Mouse (Mus musculus) midbrain, embryonic 16.5 days (tissue): ENCODE measurements around the gene Calm2. TPM values are rescaled to one million over a fixed set of nuclear protein-coding genes. Genes with fewer than 3 reads are reported as not detected.
A peak's percentile ranks its signal among the peaks of the same experiment; 100 is the strongest.

ENCODE experiments used
- ATAC-seq: fragments of 200-750 bp; cut with Nextera tagmentation; 2 replicates; pipeline ENCODE4 v1.8.0; 2017; ENCODE audit warnings: moderate TSS enrichment
- H3K27ac ChIP-seq: fragments of 300-500 bp; sonication (generic); 2 replicates; pipeline ENCODE4 v1.5.1; 2014; ENCODE audit warnings: mild to moderate bottlenecking, low read length, mixed read lengths
- H3K27me3 ChIP-seq: fragments of 300-500 bp; sonication (generic); 2 replicates; pipeline ENCODE4 v1.6.1; 2014; ENCODE audit warnings: low read depth, low read length, mixed read lengths; ENCODE audit not compliant: control insufficient read depth, insufficient read depth
- H3K36me3 ChIP-seq: fragments of 300-500 bp; sonication (generic); 2 replicates; pipeline ENCODE4 v1.6.1; 2014; ENCODE audit warnings: mild to moderate bottlenecking, low read length, moderate library complexity, mixed read lengths; ENCODE audit not compliant: control insufficient read depth, insufficient read depth
- H3K4me1 ChIP-seq: fragments of 300-500 bp; sonication (generic); 2 replicates; pipeline ENCODE4 v1.6.1; 2014; ENCODE audit warnings: mild to moderate bottlenecking, low read length, mixed read lengths; ENCODE audit not compliant: control insufficient read depth, insufficient read depth
- H3K4me2 ChIP-seq: fragments of 300-500 bp; sonication (generic); 2 replicates; pipeline ENCODE4 v1.6.1; 2014; ENCODE audit warnings: mild to moderate bottlenecking, low read length, mixed read lengths
- H3K4me3 ChIP-seq: fragments of 300-500 bp; sonication (generic); 2 replicates; pipeline ENCODE4 v1.5.1; 2014; ENCODE audit warnings: low read depth, mild to moderate bottlenecking, low read length, moderate library complexity, mixed read lengths
- H3K9ac ChIP-seq: fragments of 300-500 bp; sonication (generic); 2 replicates; pipeline ENCODE4 v1.6.1; 2014; ENCODE audit warnings: low read depth, low read length, mixed read lengths
- H3K9me3 ChIP-seq: fragments of 300-500 bp; sonication (generic); replicated peaks from 2 replicates; pipeline ENCODE4 v1.6.1; 2014; ENCODE audit warnings: mild to moderate bottlenecking, low read length, mixed read lengths; ENCODE audit not compliant: control insufficient read depth, poor library complexity, severe bottlenecking
- whole genome bisulfite sequencing: fragments of 180-500 bp; shearing (Covaris S2); extraction: QIAGEN DNeasy Blood & Tissue Kit; methylation state at CpG from one replicate; pipeline ENCODE4 v1.1.7; 2014; 5-methylcytosine and 5-hydroxymethylcytosine counted together
- polyA plus RNA-seq: library from polyadenylated mRNA; unstranded; fragments of >200 nt; fragmentation: Nextera tagmentation; extraction: Ambion mirVana; gene quantifications from 2 replicates; pipeline ENCODE4 v1.2.1, GENCODE M21; 2015

The Calm2 gene
- polyA plus RNA-seq, 1 experiment from 2014 or later: 2,642 TPM

DNA sequence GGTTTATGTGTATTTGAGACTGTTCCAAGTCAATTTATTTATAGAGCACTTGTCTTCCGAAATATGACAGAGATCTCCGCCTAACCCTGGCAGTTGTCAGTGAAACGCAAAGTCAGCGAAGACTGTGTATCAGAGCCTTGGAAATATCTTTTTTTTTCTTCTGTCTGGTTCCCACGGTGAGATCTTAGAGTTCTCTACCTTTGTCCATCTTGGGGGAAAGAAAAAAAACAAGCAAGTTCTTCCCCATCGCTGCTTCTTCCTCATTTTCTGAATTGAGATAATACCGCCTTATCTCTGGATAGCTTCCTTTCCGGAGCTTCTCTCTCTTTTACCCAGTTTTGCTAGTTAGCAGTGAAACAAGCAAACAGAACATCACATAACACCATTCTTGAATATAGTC lies 2.1 kb upstream of the Calm2 start:
- H3K27ac ChIP-seq: no peak overlapping the region
- no peak overlapping the region for H3K9ac ChIP-seq
- no peak for ATAC-seq
- H3K4me3 ChIP-seq: no peak overlapping the region
- 90% methylated on average over 8 of the region's 8 CpGs for WGBS
- H3K36me3 ChIP-seq: no peaks in the 10 kb centered on the region
- peaks cover 18% of the 10 kb centered on the region for H3K4me1 ChIP-seq
- no peak overlapping the region for H3K4me2 ChIP-seq
- H3K27me3 ChIP-seq: no peaks in the 10 kb centered on the region
- H3K9me3 ChIP-seq: no peaks in the 10 kb centered on the region

DNA sequence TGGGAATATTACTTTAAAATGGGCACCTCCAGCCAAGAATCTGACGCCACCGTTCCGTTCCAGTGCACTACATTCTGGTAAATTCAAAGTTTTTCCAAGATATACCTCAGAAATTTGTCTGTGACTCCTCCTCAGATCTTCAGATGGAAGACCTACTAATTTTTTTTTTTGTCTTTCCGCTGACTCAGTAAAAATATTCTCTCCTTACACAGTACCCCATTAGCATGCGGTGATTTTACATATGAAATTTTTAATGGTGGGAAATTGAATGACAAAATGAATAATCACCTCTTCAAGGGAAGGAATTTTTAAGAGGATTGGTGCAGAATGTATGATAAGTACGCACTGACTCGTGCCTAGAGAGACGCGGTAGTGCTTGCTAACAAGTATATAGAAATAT lies 1.6 kb upstream of the Calm2 start:
- Histone ChIP-seq H3K9me3 (no peaks in the 10 kb centered on the region), H3K27me3 (no peaks in the 10 kb centered on the region), H3K4me2 (no peak overlapping the region), H3K27ac (peak overlapping the region; percentile 99), H3K4me3 (no peak overlapping the region), H3K9ac (no peak overlapping the region), H3K4me1 (peaks cover 24% of the 10 kb centered on the region), H3K36me3 (no peaks in the 10 kb centered on the region)
- no peak for ATAC-seq
- 83% methylated on average over 9 of the region's 9 CpGs for WGBS

DNA sequence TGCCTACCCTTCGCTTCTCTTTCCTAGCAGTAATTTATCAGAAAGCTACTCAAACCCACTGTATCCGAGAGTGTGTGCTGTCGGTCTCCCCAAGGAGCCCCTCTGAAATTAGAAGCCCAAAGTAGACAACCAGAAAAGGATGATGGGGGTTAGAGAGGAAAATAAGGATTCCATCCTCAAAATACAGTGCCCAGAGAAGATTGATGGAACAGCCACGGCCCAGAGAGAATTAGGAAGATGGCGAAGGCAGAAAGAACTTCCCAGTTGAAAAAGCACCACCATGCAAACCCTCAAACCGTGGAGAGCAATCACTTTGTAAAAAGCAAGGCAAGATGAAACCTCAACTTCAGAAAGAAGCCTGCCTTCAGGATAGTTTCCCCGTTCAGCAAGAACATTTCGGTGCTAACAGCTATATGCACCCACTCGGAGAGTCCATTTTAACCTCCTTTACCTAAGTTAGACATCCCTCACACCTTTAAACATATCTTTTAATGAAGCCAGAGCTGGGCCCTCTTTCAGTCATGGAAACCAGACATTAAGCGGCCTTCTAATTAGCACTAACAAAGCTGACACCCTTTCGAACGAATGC lies 971 bp upstream of the Calm2 start:
- H3K27me3 ChIP-seq: no peaks in the 10 kb centered on the region
- H3K4me2 ChIP-seq: peak overlapping the region; percentile 72
- ATAC-seq: no peak
- 38% methylated on average over 12 of the region's 12 CpGs for WGBS
- H3K36me3 ChIP-seq: no peaks in the 10 kb centered on the region
- peak overlapping the region; percentile 97 for H3K4me3 ChIP-seq
- peaks cover 30% of the 10 kb centered on the region for H3K4me1 ChIP-seq
- H3K9ac ChIP-seq: peak overlapping the region; percentile 99
- H3K9me3 ChIP-seq: no peaks in the 10 kb centered on the region
- peak overlapping the region; percentile 99 for H3K27ac ChIP-seq

DNA sequence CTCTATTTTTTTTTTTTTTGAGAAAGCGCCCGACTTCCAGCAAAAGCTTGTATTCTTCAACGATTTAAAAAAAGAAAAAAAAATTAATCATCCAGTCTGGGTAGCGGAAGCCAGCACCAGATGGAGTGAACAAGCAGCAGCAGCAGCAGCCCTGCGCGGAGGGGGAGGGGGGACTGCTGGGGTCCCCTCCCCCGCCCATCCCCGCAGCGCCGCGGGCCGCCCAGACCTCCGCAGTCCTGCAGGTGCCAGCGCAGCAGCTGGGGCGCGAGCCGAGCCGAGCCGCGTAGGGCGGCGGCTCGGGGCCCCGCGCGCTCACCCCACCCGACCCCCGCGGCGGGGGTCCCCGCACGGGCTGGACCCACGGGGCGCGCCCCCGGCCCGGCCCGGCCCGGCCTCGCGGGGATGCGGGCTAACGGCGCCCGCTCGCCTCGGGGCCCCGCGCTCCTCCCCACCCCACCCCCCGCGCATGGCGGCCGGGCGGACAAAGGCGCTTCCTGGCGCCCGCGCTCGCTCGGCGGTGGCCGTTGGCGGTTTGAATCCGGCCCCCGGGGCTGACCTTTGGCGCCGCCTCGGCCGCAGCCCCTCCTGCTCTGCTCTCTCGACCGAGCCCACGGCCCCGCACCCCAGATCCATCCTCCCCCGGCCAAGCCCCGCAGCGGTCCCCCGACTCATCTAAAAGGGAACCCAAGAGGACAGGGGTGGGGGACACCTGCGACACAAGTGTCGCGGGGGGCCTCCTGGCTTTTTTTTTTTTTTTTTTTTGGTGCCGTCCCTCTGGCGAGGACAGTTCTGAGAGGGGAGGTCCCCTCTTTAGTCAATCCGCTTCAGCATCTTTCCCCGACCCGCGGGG lies 593 bp downstream of the Calm2 start:
- H3K27ac ChIP-seq: peak overlapping the region; percentile 99
- no peaks in the 10 kb centered on the region for H3K27me3 ChIP-seq
- peak overlapping the region; percentile 86 for H3K4me2 ChIP-seq
- peak overlapping the region; percentile 97 for H3K4me3 ChIP-seq
- no peaks in the 10 kb centered on the region for H3K36me3 ChIP-seq
- peak overlapping the region; percentile 99 for H3K9ac ChIP-seq
- no peaks in the 10 kb centered on the region for H3K9me3 ChIP-seq
- ATAC-seq: peak; percentile 52
- 1% methylated on average over 31 of the region's 86 CpGs for WGBS
- H3K4me1 ChIP-seq: peaks cover 44% of the 10 kb centered on the region

DNA sequence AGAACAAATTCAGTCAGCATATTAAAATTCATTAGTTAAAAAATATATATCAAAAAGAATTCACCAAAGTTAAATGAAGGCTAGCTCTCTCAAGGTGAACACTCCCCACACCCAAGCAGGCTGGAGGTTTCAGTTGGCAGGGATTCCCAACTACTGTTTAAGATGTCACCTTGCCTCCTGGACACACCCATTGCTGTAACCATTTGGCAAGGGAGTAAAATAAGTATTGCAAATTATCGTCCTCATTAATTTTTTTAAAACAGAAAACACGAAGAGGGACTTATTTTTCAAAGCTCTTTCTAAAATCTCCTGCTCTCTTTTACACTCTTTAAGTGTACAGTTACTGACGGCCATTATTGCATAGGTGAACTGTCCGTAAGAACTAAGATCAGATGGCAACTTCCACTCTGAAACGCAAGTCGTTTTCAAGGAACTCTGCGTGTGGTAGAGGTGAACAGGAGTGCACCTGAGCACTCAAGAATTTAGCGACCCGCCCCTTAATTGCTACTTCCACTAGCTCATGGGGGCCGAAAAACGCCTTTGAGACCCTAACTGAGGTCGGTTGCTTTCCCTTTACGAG lies 1.3 kb downstream of the Calm2 start:
- H3K27me3 ChIP-seq: no peaks in the 10 kb centered on the region
- no peaks in the 10 kb centered on the region for H3K36me3 ChIP-seq
- peak overlapping the region; percentile 99 for H3K9ac ChIP-seq
- H3K4me1 ChIP-seq: peaks cover 47% of the 10 kb centered on the region
- under 1% methylated on average over 13 of the region's 13 CpGs for WGBS
- no peak for ATAC-seq
- H3K27ac ChIP-seq: peak overlapping the region; percentile 99
- peak overlapping the region; percentile 86 for H3K4me2 ChIP-seq
- no peaks in the 10 kb centered on the region for H3K9me3 ChIP-seq
- peak overlapping the region; percentile 97 for H3K4me3 ChIP-seq

DNA sequence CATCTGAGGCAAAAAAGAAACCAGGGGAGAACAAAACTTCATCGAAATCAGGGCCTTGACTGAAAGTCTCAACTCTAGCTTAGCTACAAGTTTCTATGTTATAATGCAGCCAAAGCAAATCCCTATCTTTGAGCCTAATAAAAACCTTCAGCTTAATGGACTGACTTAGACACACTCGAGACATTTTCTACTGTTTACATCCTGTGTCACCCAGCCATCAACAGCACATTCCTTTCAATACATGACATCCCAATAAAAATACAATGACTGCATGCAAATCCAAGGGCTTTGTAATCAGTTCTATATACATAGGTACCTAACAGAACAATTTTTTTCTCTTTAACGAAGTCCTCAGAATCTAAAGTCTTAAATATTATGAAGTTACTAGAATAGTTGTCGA lies 2.0 kb downstream of the Calm2 start:
- Histone ChIP-seq H3K9me3 (no peaks in the 10 kb centered on the region), H3K4me2 (peak overlapping the region; percentile 85), H3K4me3 (peak overlapping the region; percentile 41), H3K9ac (0 out of 2 replicates have a peak overlapping the region, but pooled peaks have one; percentile 30), H3K4me1 (peaks cover 52% of the 10 kb centered on the region), H3K27me3 (no peaks in the 10 kb centered on the region), H3K27ac (no peak overlapping the region), H3K36me3 (no peaks in the 10 kb centered on the region)
- ATAC-seq: no peak
- WGBS: 43% methylated on average over 4 of the region's 4 CpGs

DNA sequence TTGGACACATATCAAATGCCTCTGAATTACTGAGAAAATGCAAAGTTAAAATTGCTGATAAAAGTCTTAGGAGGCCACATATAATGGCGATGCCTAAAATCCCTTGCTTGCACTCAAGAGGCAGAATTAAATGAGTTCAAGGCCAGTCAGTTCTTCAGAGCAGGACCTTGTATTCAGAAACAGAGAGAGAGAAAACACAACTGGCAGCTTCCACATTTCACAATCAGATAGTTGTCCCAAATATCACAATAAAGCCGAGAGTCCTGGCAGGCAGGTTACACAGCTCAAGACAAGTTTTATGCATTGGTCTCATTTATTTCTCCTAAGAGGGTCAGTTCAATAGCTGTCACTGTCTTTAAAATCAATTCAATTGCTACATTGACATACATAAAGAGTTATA lies 5.2 kb downstream of the Calm2 start:
- ATAC-seq: no peak
- H3K27me3 ChIP-seq: no peaks in the 10 kb centered on the region
- H3K4me2 ChIP-seq: peak overlapping the region; percentile 2; the same call in 1 of the 2 replicates
- H3K9ac ChIP-seq: no peak overlapping the region
- H3K27ac ChIP-seq: no peak overlapping the region
- peaks cover 52% of the 10 kb centered on the region for H3K4me1 ChIP-seq
- H3K4me3 ChIP-seq: no peak overlapping the region
- 71% methylated on average over 2 of the region's 2 CpGs for WGBS
- no peaks in the 10 kb centered on the region for H3K9me3 ChIP-seq
- no peaks in the 10 kb centered on the region for H3K36me3 ChIP-seq

DNA sequence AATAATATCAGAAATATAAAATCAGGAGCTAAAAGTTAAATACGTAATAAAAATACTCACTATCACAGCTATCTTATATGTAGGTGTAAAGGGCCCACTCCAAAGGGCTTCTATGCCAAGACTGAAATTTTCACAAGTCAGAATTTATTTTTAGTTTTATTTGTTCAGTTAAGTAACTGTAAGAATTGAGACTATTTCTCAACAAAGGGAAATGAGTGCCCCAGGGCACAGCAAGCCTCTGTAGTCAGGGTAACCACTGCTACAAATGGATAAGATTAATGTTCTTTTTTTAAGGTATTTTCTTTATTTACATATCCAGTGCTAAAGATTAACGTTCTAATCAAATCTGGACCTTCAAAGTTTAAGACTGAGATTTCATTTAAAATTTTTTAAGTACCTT lies 7.3 kb downstream of the Calm2 start:
- peaks cover 48% of the 10 kb centered on the region for H3K4me1 ChIP-seq
- 91% methylated on average over 2 of the region's 2 CpGs for WGBS
- no peaks in the 10 kb centered on the region for H3K9me3 ChIP-seq

DNA sequence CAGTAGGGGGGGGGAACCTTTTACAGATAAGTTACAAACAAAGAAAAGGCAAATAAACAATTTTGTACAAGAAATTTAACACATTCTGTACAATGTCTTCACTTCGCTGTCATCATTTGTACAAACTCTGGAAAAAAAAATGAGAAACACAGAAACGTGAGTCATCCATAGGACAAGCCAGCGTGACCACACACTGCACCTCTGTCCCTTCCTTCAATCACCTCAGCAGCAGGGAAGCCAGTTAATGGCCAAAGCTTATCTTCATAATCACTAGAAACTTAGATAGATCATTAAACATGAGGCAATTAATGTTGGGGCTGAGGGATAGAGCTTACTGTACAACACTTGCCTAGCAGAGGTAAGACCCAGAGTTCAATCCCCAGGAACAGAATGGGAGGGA lies 12.8 kb downstream of the Calm2 start:
- Histone ChIP-seq H3K27me3 (no peaks in the 10 kb centered on the region), H3K9me3 (no peaks in the 10 kb centered on the region), H3K4me2 (no peak overlapping the region), H3K36me3 (peaks cover 21% of the 10 kb centered on the region), H3K9ac (no peak overlapping the region), H3K4me3 (no peak overlapping the region), H3K4me1 (peaks cover 8% of the 10 kb centered on the region; the same call in 1 of the 2 replicates), H3K27ac (no peak overlapping the region)
- ATAC-seq: no peak
- 89% methylated on average over 3 of the region's 3 CpGs for WGBS

More for the DNA sequence above, 7.3 kb downstream of the Calm2 start:
- Histone ChIP-seq H3K27ac (no peak overlapping the region), H3K27me3 (no peaks in the 10 kb centered on the region), H3K9ac (no peak overlapping the region), H3K4me2 (no peak overlapping the region), H3K36me3 (peaks cover 6% of the 10 kb centered on the region), H3K4me3 (no peak overlapping the region)
- no peak for ATAC-seq
